Mouse (Mus musculus): ENCODE data around the gene Rpsa.
A peak's percentile ranks its signal among the peaks of the same experiment; 100 is the strongest.

Rpsa gene

GRCm38 (mm10) chr9:120113456-120113855, 14.0 kb upstream of the Rpsa start:
- DNase-seq (ENCODE audit: low spot score in 2 of 2): no peak

- no peak for DNase-seq (ENCODE audit: low spot score in 2 of 2)
Observed at GRCm38 (mm10) chr9:120114051-120114788, 13.3 kb upstream of the Rpsa start.

DNA sequence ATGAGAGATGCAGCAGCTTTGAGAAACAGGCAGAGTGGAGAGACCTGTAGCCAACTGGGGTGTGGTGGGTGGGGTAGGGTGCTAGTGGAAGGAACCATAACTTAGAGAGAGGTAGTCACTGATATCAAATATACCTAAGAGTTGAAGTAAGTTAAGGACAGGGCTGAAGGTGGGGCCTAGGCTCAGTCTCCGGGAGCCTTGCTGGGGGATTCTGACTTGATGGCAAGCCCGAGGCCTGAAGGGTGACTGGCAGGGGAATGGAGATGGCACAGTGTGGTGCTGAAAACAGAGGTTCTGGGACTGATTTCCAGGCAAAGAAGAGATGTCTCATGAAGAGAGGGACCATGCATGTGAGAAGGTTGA, 12.7 kb upstream of the Rpsa start:
- no peak for DNase-seq (ENCODE audit: low spot score in 2 of 2)

- no peak for DNase-seq (ENCODE audit: low spot score in 2 of 2)
Observed at GRCm38 (mm10) chr9:120115580-120115979, 11.9 kb upstream of the Rpsa start.

GRCm38 (mm10) chr9:120116184-120116624, 11.3 kb upstream of the Rpsa start:
- DNase-seq (ENCODE audit: low spot score in 2 of 2): no peak

DNA sequence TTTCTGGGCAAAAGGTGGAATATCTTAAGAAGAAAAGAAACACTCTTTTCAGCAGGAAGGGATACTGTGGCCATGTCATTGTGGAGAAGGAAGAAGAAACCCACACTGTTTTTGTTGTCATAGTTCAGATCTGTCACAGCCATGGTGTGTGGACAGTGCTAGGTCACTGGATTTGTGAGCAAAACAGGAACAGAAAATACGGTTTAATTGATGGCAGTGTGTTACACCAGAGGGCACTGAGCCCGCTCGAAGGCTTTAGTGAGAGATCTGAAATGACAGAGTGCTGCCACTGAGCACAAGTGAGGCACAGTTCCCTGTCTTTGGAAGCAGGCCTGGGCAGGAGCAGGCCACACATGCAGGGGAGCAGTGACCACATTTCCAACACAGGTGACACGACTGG, 9.3 kb upstream of the Rpsa start:
- DNase-seq (ENCODE audit: low spot score in 2 of 2): no peak

GRCm38 (mm10) chr9:120120503-120120902, 7.0 kb upstream of the Rpsa start:
- no peak for DNase-seq (ENCODE audit: low spot score in 2 of 2)

GRCm38 (mm10) chr9:120126868-120127267, 621 bp upstream of the Rpsa start:
- no peak for DNase-seq (ENCODE audit: low spot score in 2 of 2)

GRCm38 (mm10) chr9:120129276-120129675, 1.8 kb downstream of the Rpsa start:
- DNase-seq (ENCODE audit: low spot score in 2 of 2): no peak

DNA sequence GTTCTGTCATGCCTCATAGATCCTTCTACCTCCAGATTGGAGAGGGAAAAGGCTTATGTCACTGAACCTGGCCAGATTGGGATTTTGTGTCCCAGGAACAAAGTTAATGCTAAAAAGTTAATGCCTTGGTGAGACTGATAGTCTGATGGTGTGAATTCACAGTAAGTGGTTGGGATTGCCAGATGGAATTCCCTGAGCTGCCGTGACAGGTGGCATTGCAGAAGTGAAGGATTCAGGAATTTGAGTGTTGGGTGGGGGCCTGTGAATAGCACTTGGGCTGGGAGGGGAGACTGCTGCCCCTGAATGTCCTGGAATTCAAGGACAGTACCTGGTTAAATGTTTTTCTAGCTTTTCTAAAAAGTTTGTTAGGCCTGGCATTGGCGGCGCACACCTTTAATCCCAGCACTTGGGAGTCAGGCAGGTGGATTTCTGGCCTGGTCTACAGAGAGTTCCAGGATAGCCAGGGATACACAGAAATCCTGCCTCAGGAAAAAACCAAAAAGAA, 4.3 kb downstream of the Rpsa start:
- no peak for DNase-seq (ENCODE audit: low spot score in 2 of 2)

GRCm38 (mm10) chr9:120132980-120133754, 5.7 kb downstream of the Rpsa start:
- no peak for DNase-seq (ENCODE audit: low spot score in 2 of 2)

DNA sequence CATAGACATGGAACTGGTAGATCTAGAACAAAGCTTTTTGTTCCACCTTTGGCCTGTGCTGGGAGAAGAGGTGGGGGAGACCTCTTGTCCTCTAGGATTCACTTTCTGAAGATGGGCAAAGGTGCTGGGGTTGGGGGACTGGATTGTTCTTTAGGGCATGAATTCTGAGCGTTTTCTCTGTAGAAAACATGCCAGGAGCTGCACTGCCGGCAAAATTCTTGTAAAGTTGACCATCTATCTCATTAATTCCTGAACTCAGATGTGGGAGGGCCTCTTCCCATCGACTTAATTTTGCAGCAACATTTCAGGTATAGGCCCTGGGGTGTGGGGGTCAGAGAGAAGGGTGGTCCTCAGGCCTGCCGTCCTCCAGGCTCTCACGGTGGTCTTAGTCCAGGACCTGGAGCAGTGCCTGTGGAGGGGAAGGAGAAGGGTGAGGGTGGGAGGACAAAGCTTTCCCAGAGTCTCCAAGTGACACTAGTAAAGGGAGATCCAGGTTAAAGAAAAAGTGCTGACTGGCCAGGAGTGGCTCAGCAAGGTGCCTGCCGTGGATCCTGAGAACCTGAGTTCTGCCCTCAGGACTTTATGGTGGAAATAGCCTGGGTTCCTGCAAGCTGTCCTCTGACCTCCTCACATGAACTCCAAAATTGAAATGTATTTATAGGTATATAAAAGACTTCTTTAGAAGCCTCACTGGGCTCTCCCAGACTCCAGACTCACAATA, 6.4 kb downstream of the Rpsa start:
- no peak for DNase-seq (ENCODE audit: low spot score in 2 of 2)

DNA sequence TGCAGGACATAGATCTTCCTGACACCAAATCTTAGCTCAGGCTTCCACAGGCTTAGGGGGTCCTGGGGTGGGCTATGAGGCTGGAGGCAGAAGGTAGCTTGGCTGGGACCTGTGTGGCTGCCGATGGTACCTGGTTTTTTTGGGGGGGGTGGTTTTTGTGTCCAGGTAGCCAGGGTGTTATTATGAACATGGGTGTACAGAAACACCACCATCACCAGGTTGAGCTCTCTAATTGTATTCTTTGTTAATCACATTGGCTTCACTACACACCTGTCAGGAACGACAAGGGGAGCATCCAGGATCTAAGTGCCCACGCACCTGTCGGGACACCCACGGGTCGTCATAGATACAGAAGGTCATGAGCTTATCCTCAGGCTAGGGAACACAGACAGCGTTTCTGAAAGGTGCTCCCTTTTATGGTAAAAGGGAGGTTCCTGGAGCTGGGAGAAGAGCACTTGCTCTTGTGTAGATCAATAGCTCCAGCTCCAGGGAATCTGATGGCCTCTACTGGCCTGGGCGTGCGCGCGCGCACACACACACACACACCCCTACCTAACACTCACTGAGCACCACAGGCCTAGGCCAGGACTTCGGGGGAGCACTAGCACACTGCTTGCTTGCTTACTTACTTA, 7.2 kb downstream of the Rpsa start:
- DNase-seq (ENCODE audit: low spot score in 2 of 2): no peak

DNA sequence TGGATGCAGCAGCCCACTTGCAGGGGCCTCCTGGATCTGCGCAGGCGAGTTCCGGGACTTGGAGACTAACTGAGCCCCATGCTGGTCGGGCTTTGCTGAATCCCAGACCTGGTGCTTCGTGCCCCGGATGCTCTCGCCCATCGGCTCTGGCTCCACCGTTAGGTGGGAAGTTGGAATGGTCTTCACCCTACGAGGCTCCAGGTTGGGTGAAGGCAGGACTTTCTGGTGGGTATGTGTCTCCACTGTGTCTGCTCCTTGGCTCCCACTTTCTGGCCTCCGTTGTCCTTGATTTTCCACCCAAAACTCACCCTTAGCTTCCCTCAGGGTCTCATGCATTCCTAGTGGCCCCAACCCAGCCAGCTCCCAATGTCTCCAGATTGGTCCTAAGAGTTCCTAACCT, 8.0 kb downstream of the Rpsa start:
- DNase-seq (ENCODE audit: low spot score in 2 of 2): no peak

DNA sequence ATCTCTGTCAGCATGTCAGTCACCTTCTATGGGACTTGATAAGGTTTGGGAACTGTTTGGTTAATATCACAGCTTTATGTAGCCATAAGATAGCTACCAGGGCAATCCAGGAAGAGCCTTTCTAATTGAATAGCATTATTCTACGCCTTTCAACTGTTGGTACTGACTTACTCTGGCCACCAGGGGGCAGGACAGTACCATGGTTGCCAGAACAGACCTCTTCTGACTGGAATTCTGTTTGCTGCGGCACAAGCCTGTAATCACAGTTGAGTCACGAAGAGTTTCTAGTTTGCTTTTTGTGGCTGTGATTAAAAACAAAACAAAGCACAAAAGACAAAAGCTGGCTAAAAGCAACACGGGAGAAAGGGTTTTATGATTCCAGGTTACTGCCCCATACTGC, 13.2 kb downstream of the Rpsa start:
- peak; percentile 52 to 79 for DNase-seq (ENCODE audit: low spot score in 2 of 2)

- no peak for DNase-seq (ENCODE audit: low spot score in 2 of 2)
Observed at GRCm38 (mm10) chr9:120144474-120144873, 17.0 kb downstream of the Rpsa start.

DNA sequence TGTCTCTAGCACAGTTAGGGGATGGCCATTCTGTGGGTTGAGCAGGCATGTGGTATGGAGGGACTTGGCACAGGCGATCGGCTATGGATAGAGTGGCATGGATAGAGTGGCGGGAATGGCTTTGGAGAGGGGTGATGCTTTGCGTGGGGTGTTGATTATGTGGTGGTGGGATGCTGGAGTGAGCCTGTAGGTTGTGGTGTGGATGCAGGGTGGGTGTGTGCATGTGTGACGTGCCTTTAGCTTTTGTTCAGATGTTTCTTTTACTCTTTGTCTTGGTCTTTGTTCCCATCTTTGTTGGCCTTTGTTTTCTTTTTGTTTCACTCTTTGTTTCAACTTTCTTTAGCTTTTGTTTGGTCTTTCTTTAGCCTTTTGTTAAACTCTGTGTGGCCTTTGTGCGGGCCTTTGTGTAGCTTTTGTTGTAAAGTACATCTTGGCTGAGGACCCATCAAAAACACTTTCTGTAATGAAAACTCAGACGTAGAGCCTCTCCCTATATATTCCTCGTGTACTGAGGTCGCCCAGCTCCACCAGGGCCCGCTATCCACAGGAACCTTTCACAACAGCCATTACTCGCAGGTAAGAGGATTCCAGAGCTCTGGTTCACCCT, 21.8 kb downstream of the Rpsa start, which contains the start of gene Mobp:
Gene Mobp (plus strand): TSS at position 486 of the 607 bp plus-strand sequence.
- no peak for DNase-seq (ENCODE audit: low spot score in 2 of 2)

DNA sequence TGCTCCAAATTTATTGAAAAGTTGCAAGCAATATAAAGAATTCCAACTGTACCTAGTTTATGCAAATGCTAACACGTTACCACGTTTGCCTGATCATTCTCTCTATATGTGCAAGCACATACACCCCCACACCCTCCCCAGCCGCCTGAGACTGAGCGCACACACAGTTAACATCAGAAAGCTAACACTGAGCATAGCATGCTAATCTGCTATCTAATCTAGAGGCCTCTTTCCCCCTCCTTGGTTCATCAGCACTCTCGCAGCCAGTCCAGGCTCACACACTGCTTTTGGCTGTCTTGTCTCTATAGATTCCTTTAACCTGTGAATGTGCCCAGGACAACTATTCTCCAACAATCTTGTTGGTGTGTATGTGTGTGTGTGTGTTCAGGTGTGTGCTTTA, 23.7 kb downstream of the Rpsa start:
- DNase-seq (ENCODE audit: low spot score in 2 of 2): no peak

- no peak for DNase-seq (ENCODE audit: low spot score in 2 of 2)
Observed at GRCm38 (mm10) chr9:120151906-120152399, 24.5 kb downstream of the Rpsa start.

GRCm38 (mm10) chr9:120158047-120158446, 30.6 kb downstream of the Rpsa start:
- DNase-seq (ENCODE audit: low spot score in 2 of 2): no peak

DNA sequence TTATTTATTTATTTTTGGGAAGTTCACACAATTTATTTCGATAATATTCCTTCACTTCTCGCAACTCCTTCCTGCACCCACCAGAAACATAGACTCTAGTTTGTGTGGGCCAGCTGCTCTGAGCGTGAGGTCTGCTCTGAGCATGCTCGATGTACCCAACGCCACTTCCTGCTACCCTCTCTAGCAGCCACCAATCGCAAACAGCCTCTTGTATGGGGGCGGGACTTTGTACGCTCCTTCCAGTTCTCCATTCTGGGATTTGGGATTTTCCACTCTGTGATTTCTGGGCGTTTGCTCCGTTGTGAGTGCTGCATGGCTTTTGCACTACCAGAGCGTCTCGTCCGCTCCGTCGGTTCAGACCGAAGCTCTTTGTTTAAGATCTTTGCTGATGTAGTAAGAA, 36.4 kb downstream of the Rpsa start:
- no peak for DNase-seq (ENCODE audit: low spot score in 2 of 2)

Measured in frontal cortex, postnatal 10 days (tissue).